Mouse (Mus musculus) spleen, embryonic (tissue): Measurements from ENCODE around the gene Xylt1.

ENCODE experiments used
- CTCF ChIA-PET: fragments of 350-600 bp; sonication (Branson Sonifier 250); formaldehyde crosslinking; loops from one replicate; lab custom pipeline; 2022; lab: Charles Lee

Gene Xylt1

GRCm38 (mm10) chr7:117472781-117473743, 92.3 kb downstream of the Xylt1 start:
- CTCF ChIA-PET, result no interaction called here

- CTCF ChIA-PET, result no interaction called here
These were observed 93.5 kb downstream of the Xylt1 start for GRCm38 (mm10) chr7:117474302-117474701.

- CTCF ChIA-PET, result no interaction called here
These were observed 94.3 kb downstream of the Xylt1 start for GRCm38 (mm10) chr7:117475106-117475505.

GRCm38 (mm10) chr7:117478937-117479336, 98.2 kb downstream of the Xylt1 start:
- CTCF ChIA-PET, result no interaction called here

GRCm38 (mm10) chr7:117480831-117481230, 100.1 kb downstream of the Xylt1 start:
- CTCF ChIA-PET, result no interaction called here

- CTCF ChIA-PET, result interaction anchor here (1.0 kb wide), 1 partner anchor 15 kb away, joined by 3 read pairs; no protein-coding TSS in a partner anchor
These were observed 100.6 kb downstream of the Xylt1 start for GRCm38 (mm10) chr7:117481404-117481803.

- CTCF ChIA-PET, result interaction anchor here (1.1 kb wide), 1 partner anchor 40 kb away, joined by 3 read pairs; no protein-coding TSS in a partner anchor
These were observed 101.9 kb downstream of the Xylt1 start for GRCm38 (mm10) chr7:117482701-117483100.

GRCm38 (mm10) chr7:117484589-117484988, 103.8 kb downstream of the Xylt1 start:
- CTCF ChIA-PET, result interaction anchor here (1.0 kb wide), 1 partner anchor 102 kb away, joined by 3 read pairs; no protein-coding TSS in a partner anchor

GRCm38 (mm10) chr7:117484989-117485536, 104.3 kb downstream of the Xylt1 start:
- CTCF ChIA-PET, result interaction anchor here (0.6 to 1.0 kb wide), 3 partner anchors 91 to 580 kb away, joined by 3 read pairs; no protein-coding TSS in a partner anchor

- CTCF ChIA-PET, result no interaction called here
These were observed 105.8 kb downstream of the Xylt1 start for GRCm38 (mm10) chr7:117486425-117487172.

GRCm38 (mm10) chr7:117487173-117487490, 106.4 kb downstream of the Xylt1 start:
- CTCF ChIA-PET, result no interaction called here

GRCm38 (mm10) chr7:117489973-117490372, 109.2 kb downstream of the Xylt1 start:
- CTCF ChIA-PET, result interaction anchor here (1.0 kb wide), 1 partner anchor 116 kb away, joined by 3 read pairs; no protein-coding TSS in a partner anchor

- CTCF ChIA-PET, result interaction anchor here (0.7 to 1.0 kb wide), 2 partner anchors 22 to 116 kb away, joined by 3 to 4 read pairs; no protein-coding TSS in a partner anchor
These were observed 109.9 kb downstream of the Xylt1 start for GRCm38 (mm10) chr7:117490500-117491205.

- CTCF ChIA-PET, result interaction anchor here (0.8 kb wide), 1 partner anchor 123 kb away, joined by 5 read pairs; no protein-coding TSS in a partner anchor
These were observed 110.7 kb downstream of the Xylt1 start for GRCm38 (mm10) chr7:117491495-117491894.

- CTCF ChIA-PET, result no interaction called here
These were observed 113.4 kb downstream of the Xylt1 start for GRCm38 (mm10) chr7:117494210-117494609.

GRCm38 (mm10) chr7:117494618-117495310, 114.0 kb downstream of the Xylt1 start:
- CTCF ChIA-PET, result no interaction called here

- CTCF ChIA-PET, result interaction anchor here (0.7 kb wide), 1 partner anchor 132 kb away, joined by 4 read pairs; no protein-coding TSS in a partner anchor
These were observed 115.0 kb downstream of the Xylt1 start for GRCm38 (mm10) chr7:117495751-117496150.

- CTCF ChIA-PET, result interaction anchor here (0.6 kb wide), 1 partner anchor 96 kb away, joined by 7 read pairs; no protein-coding TSS in a partner anchor
These were observed 117.4 kb downstream of the Xylt1 start for GRCm38 (mm10) chr7:117498173-117498572.

GRCm38 (mm10) chr7:117501355-117502181, 120.8 kb downstream of the Xylt1 start:
- CTCF ChIA-PET, result interaction anchor here (0.5 to 0.6 kb wide), 2 partner anchors 738 to 1179 kb away, joined by 3 read pairs; no protein-coding TSS in a partner anchor
